Mouse (Mus musculus) cerebellum, adult 9-10 months (tissue): ENCODE measurements around the gene Klk8.

Experiments
- DNase-seq: peaks from one replicate; pipeline ENCODE4 v3.0.0; 2022

Gene Klk8

DNA sequence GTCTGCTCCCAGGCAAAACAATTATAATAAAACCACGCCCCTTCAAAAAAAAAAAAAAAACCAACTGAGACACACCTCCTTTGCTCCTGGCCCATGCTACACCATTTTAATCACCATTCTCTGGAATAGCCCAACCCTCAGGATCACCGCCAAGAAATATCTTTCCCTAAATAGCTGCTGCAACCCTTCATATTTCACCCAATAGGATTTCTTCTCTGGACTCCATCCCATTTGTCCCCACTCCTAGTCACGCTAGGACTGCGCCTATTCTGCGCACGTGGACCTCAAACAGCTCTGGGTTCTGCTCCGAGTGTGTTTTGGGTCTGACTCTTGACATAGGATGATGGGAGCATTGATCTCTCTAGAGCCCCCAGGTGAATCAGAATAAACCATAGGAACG, 1.0 kb upstream of the Klk8 start:
- no peak for DNase-seq

DNA sequence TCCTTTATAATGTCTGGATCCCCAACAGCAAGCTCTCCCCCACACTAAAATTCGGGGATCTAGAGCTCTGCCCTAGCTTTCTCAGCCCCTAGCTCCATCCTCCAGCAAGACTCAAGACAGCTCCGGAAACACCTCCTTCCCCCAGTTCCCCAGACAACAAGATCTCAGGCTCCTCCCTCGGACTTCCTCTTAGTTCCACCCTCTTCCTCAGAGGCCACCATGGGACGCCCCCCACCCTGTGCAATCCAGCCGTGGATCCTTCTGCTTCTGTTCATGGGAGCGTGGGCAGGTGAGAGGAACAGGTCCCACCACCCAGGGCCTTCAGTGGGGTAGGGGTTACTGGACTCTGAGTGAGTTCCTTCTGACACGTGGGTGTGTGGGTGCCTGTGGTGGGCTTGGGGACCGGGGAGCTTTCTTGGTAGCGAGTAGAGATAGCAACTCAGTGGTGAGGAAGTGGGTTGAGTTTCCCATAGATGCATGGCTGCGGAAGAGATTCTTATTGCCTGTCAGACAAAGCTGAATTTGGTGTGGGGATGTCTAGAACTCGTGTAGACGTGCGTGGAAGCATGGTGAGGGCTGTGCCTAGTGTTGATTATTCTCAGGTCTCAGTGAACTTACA, 576 bp downstream of the Klk8 start:
- DNase-seq: no peak

DNA sequence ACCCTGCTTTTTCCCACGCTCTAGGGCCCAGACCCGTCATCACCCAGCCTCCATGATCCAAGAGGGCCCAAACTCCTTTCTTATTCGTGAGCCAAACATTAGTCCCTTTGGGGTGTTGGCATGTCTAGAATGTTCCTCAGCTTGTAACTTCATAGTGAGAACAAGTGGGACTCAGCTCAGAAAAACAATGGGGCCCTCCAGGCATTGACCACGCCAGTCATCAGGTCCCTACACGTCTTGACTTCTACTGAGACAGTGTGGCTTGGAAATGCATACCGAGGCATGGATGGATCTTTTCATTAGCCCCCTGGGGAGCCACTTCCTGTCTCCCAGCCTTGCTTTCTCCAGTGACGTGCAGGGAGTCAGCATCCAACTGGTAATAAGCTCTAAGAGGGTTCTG, 2.5 kb downstream of the Klk8 start:
- no peak for DNase-seq

DNA sequence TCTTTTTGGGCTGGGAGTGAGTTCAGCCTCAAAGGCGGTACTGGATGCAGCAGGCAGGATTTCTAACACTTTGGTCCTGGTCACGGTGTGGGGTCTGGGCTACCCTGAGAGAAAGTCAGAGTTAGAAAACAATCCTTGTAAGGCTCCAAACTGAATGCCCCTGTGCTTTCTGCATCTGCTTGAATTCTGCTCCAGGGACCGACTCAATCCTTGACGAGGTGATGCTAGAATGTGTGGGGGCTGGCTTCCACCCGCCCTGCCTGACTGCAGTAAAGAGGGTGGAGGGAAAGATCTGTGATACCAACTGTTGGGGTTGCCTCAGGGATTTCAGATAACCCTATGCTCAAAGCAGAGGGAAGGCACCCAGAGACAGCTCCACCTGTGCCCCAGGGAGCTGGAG, 13.6 kb downstream of the Klk8 start, which contains the start of gene Klk7:
TSS of gene Klk7 (plus strand) at position 301 of the 400 bp plus-strand sequence.
- DNase-seq: no peak

DNA sequence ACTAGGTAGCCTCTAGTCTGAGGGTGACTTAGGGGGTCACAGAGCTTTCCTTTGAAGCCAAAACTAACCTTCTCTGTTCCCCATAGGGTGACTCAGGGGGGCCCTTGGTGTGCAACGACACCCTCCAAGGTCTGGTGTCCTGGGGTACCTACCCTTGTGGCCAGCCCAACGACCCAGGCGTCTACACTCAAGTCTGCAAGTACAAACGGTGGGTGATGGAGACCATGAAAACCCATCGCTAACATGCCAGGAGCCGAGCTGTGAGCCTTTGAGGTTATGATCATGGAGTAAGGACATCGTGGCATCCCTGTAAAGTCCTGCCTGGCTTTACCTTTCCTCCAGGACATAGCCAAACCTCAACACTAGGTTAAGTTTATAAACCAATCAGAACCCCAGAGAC, 17.8 kb downstream of the Klk8 start:
- DNase-seq: no peak

DNA sequence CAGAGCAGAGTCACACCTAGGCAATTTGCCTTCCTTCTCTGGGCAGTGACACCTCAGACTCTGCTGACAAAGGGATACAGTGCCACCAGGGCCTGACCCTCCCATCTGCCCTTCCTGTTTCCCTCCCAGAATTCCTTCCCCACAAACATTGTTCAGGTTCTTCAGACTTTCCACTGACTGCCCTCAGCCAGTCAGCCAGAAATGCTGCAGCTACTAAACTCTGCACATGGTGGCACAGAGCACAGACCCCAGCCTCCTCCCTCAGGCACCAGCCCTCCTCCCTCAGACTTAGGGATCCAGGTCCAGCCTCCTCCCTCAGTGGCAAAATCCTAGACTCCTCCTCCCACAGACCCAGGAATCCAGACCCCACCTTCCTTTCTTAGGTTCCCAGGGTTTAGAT, 19.4 kb downstream of the Klk8 start:
- DNase-seq: no peak

DNA sequence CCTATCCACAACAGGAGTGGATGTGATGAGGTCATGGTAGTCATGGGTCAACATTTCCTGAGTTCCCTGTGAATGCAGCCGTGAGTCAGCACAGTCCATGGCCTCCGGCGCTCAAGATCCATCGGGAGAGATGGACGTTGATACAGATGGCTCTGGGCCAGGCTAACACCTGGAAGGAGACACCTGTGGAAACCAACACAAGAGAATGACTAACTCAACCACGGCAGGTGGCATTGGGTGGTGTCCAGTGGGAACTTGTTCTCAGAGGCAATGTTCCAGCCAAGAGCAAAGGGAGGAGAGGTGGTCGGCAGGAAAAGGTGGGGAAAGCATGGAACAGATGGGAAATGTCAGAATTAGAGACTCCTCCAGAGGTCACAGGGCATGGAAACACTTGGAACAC, 24.2 kb downstream of the Klk8 start:
- DNase-seq: no peak

DNA sequence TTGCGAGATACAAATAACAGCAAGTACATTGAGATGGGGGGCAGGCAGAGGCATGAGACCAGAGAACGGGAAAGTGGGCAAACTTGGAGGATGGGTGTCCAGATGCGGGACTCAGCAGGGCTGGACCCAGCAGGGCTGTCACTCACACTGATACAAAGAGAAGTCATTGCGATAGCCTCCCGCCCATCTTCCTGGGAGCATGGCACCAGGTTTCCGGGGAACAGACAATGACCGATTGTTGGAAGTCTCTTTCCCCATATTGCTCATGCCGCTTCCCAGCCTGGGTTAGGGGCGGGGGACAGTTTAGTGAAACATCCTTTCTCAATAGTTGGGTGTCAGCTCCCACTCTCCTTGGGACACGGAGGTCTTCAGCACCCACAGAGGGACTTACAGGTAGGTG, 26.8 kb downstream of the Klk8 start, which contains the start of gene Klk6:
TSS of gene Klk6 (plus strand) at position 301 of the 400 bp plus-strand sequence.
- no peak for DNase-seq

DNA sequence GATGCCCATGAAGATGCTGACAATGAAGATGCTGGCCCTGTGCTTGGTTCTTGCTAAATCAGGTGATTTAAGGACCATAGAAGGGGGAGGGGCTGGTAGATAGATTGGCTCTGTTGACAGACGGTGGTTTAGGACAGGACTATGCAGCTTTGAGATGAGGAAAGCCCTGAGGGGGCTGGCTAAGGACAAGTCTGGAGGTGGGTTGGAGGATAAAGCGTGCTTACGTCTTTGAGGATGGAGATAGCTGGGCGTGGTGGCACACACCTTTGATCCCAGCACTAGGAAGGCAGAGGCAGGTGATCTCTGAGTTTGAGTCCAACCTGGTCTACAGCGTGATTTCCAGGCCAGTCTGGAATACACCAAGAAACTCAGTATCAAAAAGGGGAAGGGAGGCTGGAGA, 28.7 kb downstream of the Klk8 start:
- no peak for DNase-seq

DNA sequence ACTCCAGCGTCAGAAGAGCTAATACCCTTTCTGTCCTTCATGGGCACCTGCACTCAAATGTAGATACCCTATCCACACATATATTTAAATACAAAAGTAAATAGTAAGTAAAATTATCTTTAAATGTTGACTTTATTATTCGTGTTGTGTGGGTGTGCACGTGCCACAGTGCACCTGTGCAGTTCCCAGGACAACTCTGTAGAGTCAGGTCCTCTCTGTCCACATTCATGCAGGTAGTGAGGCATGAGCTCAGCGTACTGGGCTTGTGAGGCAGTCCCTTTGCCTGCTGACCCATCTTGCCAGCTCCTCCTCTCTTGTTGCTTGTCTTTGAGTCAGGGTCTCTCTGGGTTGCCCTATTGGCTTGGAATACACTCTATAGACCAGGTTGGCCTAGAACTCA, 30.3 kb downstream of the Klk8 start:
- DNase-seq: no peak

DNA sequence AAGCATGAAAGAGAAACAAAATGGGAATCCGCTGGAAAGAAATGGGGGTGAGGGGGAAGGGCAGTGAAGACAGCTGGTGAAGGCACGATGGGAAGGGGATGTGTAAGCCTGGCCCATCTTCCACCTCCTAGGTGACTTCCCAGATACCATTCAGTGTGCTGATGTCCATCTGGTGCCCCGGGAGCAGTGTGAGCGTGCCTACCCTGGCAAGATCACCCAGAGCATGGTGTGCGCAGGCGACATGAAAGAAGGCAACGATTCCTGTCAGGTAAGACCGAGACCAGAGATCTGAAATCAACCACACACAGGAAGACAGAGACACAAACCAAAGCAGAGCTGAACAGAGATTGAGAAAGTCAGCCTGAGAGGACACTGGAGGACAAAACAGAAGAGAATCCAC, 31.6 kb downstream of the Klk8 start:
- DNase-seq: no peak

DNA sequence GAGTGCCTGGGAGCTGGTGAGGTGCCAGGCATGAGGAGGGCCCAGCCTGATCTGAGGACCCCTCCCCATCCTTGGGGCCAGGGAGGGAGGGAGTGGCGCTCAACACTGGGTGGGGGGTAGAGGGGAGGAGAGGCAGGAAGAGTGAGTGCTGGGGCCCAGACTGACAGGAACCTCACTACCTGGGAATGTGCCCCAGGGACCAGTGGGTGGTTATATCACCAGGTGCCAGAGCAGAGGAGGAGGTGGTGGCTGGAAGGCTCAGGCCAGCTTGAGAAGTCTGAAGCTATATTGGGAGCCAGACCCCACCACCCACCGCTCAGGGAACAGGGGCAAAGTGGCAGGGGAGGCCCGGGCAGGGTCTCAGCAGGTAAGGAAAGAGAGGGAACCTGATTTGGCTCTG, 44.3 kb downstream of the Klk8 start, which contains the start of gene Klk5:
TSS of gene Klk5 (plus strand) at position 271 of the 400 bp plus-strand sequence.
- no peak for DNase-seq

DNA sequence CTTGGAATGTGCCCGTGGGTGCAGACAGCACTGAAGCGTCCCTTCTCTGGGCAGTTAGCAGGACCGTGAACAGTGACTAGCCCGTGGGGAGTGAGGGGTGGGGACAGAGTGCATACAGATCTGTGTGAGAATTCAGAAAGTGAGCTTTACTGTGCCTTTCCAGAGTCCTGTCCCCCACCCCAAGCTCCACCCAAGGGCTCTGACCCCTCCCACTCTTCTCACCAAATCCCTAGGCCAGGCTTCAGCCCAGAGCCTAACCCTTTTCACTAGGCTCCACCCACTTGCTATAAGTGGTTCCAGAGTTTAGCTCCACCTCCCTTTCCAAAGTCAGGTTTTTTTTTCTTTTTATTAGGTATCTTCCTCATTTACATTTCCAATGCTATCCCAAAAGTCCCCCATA, 46.4 kb downstream of the Klk8 start:
- no peak for DNase-seq

DNA sequence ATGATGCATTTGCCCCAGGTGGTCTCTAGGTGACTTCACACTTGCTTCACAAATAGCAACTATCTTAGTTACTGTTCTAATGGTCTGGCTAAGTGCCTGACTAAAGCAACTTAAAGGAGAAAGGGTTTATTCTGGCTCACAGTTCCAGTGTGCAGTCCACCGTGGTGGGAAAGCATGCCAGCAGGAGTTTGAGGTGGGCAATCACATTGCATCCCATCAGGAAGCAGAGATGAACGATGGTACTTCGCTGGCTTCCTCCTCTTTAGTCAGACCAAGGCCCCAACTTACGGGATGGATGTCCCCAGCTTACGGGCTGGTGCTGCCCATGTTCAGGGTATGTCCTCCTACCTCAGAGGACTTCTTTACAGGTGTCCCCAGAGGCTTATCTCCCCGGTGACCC, 54.2 kb downstream of the Klk8 start:
- no peak for DNase-seq
